Mouse (Mus musculus): ENCODE measurements at regions not wholly inside any gene's neighbourhood (a gene's known extent, or its start where the extent isn't known, plus 50 kb on each side); places are given as distances from the start of the nearest gene placed in this dataset.

- no peaks in the 10 kb centered on the region for H3K36me3 ChIP-seq (ENCODE audit: control insufficient read depth, insufficient read depth, low read length, poor library complexity, severe bottlenecking)
- no peaks in the 10 kb centered on the region for H3K27me3 ChIP-seq (ENCODE audit: control insufficient read depth, insufficient read depth, low read length, poor library complexity, severe bottlenecking)
- H3K9ac ChIP-seq (ENCODE audit: low read depth, poor library complexity, severe bottlenecking): no peak overlapping the region
- no peak overlapping the region for H3K27ac ChIP-seq (ENCODE audit: insufficient read depth, low read length)
- H3K4me1 ChIP-seq (ENCODE audit: control insufficient read depth, insufficient read depth, low read length): no peaks in the 10 kb centered on the region
- TF ChIP-seq POLR2A (IDR thresholded peaks at IDR 0.05; ENCODE audit: insufficient read depth, low read length) (no peak), EP300 (IDR thresholded peaks at IDR 0.05; ENCODE audit: insufficient read depth, low read depth, low read length) (no peak), CTCF (IDR thresholded peaks at IDR 0.05; ENCODE audit: low read depth, low read length) (no peak)
- H3K9me3 ChIP-seq (replicated peaks; ENCODE audit: control insufficient read depth, insufficient read depth, low read length, poor library complexity, severe bottlenecking): no peaks in the 10 kb centered on the region
- H3K4me3 ChIP-seq (ENCODE audit: low read depth, low read length): no peak overlapping the region
These were observed 140.5 kb upstream of the Slc25a13 start for GRCm38 (mm10) chr6:6357477-6357876.

- Histone ChIP-seq H3K27me3 (ENCODE audit: control insufficient read depth, insufficient read depth, low read length, poor library complexity, severe bottlenecking) (no peaks in the 10 kb centered on the region), H3K9me3 (replicated peaks; ENCODE audit: control insufficient read depth, insufficient read depth, low read length, poor library complexity, severe bottlenecking) (no peaks in the 10 kb centered on the region), H3K36me3 (ENCODE audit: control insufficient read depth, insufficient read depth, low read length, poor library complexity, severe bottlenecking) (no peaks in the 10 kb centered on the region), H3K9ac (ENCODE audit: low read depth, poor library complexity, severe bottlenecking) (no peak overlapping the region), H3K27ac (ENCODE audit: insufficient read depth, low read length) (no peak overlapping the region), H3K4me3 (ENCODE audit: low read depth, low read length) (no peak overlapping the region), H3K4me1 (ENCODE audit: control insufficient read depth, insufficient read depth, low read length) (no peaks in the 10 kb centered on the region)
- TF ChIP-seq POLR2A (IDR thresholded peaks at IDR 0.05; ENCODE audit: insufficient read depth, low read length) (no peak), EP300 (IDR thresholded peaks at IDR 0.05; ENCODE audit: insufficient read depth, low read depth, low read length) (no peak), CTCF (IDR thresholded peaks at IDR 0.05; ENCODE audit: low read depth, low read length) (no peak)
These were observed 140.0 kb upstream of the Slc25a13 start for GRCm38 (mm10) chr6:6356967-6357366.

GRCm38 (mm10) chr6:6335251-6335650 is 118.3 kb upstream of the Slc25a13 start:
- H3K9me3 ChIP-seq (replicated peaks; ENCODE audit: control insufficient read depth, insufficient read depth, low read length, poor library complexity, severe bottlenecking): no peaks in the 10 kb centered on the region
- no peak overlapping the region for H3K9ac ChIP-seq (ENCODE audit: low read depth, poor library complexity, severe bottlenecking)
- no peak overlapping the region for H3K27ac ChIP-seq (ENCODE audit: insufficient read depth, low read length)
- no peaks in the 10 kb centered on the region for H3K27me3 ChIP-seq (ENCODE audit: control insufficient read depth, insufficient read depth, low read length, poor library complexity, severe bottlenecking)
- H3K4me3 ChIP-seq (ENCODE audit: low read depth, low read length): no peak overlapping the region
- TF ChIP-seq EP300 (IDR thresholded peaks at IDR 0.05; ENCODE audit: insufficient read depth, low read depth, low read length) (no peak), CTCF (IDR thresholded peaks at IDR 0.05; ENCODE audit: low read depth, low read length) (no peak), POLR2A (IDR thresholded peaks at IDR 0.05; ENCODE audit: insufficient read depth, low read length) (no peak)
- H3K4me1 ChIP-seq (ENCODE audit: control insufficient read depth, insufficient read depth, low read length): no peaks in the 10 kb centered on the region
- H3K36me3 ChIP-seq (ENCODE audit: control insufficient read depth, insufficient read depth, low read length, poor library complexity, severe bottlenecking): no peaks in the 10 kb centered on the region

- Histone ChIP-seq H3K27me3 (ENCODE audit: control insufficient read depth, insufficient read depth, low read length, poor library complexity, severe bottlenecking) (no peaks in the 10 kb centered on the region), H3K9me3 (replicated peaks; ENCODE audit: control insufficient read depth, insufficient read depth, low read length, poor library complexity, severe bottlenecking) (no peaks in the 10 kb centered on the region), H3K36me3 (ENCODE audit: control insufficient read depth, insufficient read depth, low read length, poor library complexity, severe bottlenecking) (no peaks in the 10 kb centered on the region), H3K9ac (ENCODE audit: low read depth, poor library complexity, severe bottlenecking) (no peak overlapping the region), H3K27ac (ENCODE audit: insufficient read depth, low read length) (no peak overlapping the region), H3K4me3 (ENCODE audit: low read depth, low read length) (no peak overlapping the region), H3K4me1 (ENCODE audit: control insufficient read depth, insufficient read depth, low read length) (no peaks in the 10 kb centered on the region)
- TF ChIP-seq CTCF (IDR thresholded peaks at IDR 0.05; ENCODE audit: low read depth, low read length) (no peak), POLR2A (IDR thresholded peaks at IDR 0.05; ENCODE audit: insufficient read depth, low read length) (no peak), EP300 (IDR thresholded peaks at IDR 0.05; ENCODE audit: insufficient read depth, low read depth, low read length) (no peak)
These were observed 113.3 kb upstream of the Slc25a13 start for GRCm38 (mm10) chr6:6330271-6330670.

- Histone ChIP-seq H3K9me3 (replicated peaks; ENCODE audit: control insufficient read depth, insufficient read depth, low read length, poor library complexity, severe bottlenecking) (no peaks in the 10 kb centered on the region), H3K27me3 (ENCODE audit: control insufficient read depth, insufficient read depth, low read length, poor library complexity, severe bottlenecking) (no peaks in the 10 kb centered on the region), H3K36me3 (ENCODE audit: control insufficient read depth, insufficient read depth, low read length, poor library complexity, severe bottlenecking) (no peaks in the 10 kb centered on the region), H3K4me1 (ENCODE audit: control insufficient read depth, insufficient read depth, low read length) (no peaks in the 10 kb centered on the region), H3K9ac (ENCODE audit: low read depth, poor library complexity, severe bottlenecking) (no peak overlapping the region), H3K4me3 (ENCODE audit: low read depth, low read length) (no peak overlapping the region), H3K27ac (ENCODE audit: insufficient read depth, low read length) (no peak overlapping the region)
- TF ChIP-seq POLR2A (IDR thresholded peaks at IDR 0.05; ENCODE audit: insufficient read depth, low read length): no peak
- no peak for TF ChIP-seq CTCF (IDR thresholded peaks at IDR 0.05; ENCODE audit: low read depth, low read length)
These were observed 108.5 kb upstream of the Slc25a13 start for GRCm38 (mm10) chr6:6325516-6325915.

- no peak overlapping the region for H3K27ac ChIP-seq (ENCODE audit: insufficient read depth, low read length)
- H3K4me1 ChIP-seq (ENCODE audit: control insufficient read depth, insufficient read depth, low read length): no peaks in the 10 kb centered on the region
- H3K9me3 ChIP-seq (replicated peaks; ENCODE audit: control insufficient read depth, insufficient read depth, low read length, poor library complexity, severe bottlenecking): no peaks in the 10 kb centered on the region
- no peaks in the 10 kb centered on the region; the same call in 1 of the 2 replicates for H3K27me3 ChIP-seq (ENCODE audit: control insufficient read depth, insufficient read depth, low read length, poor library complexity, severe bottlenecking)
- no peak overlapping the region for H3K4me3 ChIP-seq (ENCODE audit: low read depth, low read length)
- no peak for TF ChIP-seq POLR2A (IDR thresholded peaks at IDR 0.05; ENCODE audit: insufficient read depth, low read length)
- no peak for TF ChIP-seq EP300 (IDR thresholded peaks at IDR 0.05; ENCODE audit: insufficient read depth, low read depth, low read length)
- TF ChIP-seq CTCF (IDR thresholded peaks at IDR 0.05; ENCODE audit: low read depth, low read length): no peak
- H3K9ac ChIP-seq (ENCODE audit: low read depth, poor library complexity, severe bottlenecking): no peak overlapping the region
- no peaks in the 10 kb centered on the region for H3K36me3 ChIP-seq (ENCODE audit: control insufficient read depth, insufficient read depth, low read length, poor library complexity, severe bottlenecking)
These were observed 99.8 kb upstream of the Slc25a13 start for GRCm38 (mm10) chr6:6316725-6317124.
